Mouse (Mus musculus): ENCODE results near the gene Olfr656. TPM values are rescaled to one million over a fixed set of nuclear protein-coding genes. Genes with fewer than 3 reads are reported as not detected.

Gene Olfr656
- polyA plus RNA-seq (2012; ENCODE audit: insufficient read depth, insufficient read length, missing spikeins): not detected in 2 replicates

DNA sequence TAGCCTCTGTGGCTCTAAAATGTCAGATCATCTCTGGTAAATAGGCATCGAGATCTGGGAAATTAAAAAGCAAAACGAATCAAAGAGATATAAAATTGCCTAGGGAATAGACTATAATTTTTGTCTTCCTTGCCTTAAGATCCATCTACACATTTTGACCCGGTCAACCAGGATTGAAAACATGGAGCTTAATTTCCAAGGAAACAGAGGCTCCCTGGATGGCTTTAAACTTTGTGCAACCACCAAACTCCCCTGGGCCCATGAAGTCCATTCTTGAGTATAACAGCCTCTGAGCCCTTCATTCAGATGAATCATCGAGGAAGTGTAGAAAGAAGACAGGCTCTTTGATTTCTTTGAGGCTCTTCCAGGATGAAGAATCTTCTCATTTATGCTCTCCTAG is at the start of gene Olfr656:
TSS of gene Olfr656 (plus strand) at position 301 of the 400 bp plus-strand sequence.
- no peak within 1 kb of the TSS for H3K27ac ChIP-seq (ENCODE audit: insufficient read depth, low read depth, low read length)
- TF ChIP-seq CTCF (IDR thresholded peaks at IDR 0.05; ENCODE audit: low read depth, low read length) (no peak), POLR2A (IDR thresholded peaks at IDR 0.05; ENCODE audit: borderline replicate concordance, low read depth, low read length) (no peak)
- H3K4me1 ChIP-seq (ENCODE audit: control insufficient read depth, insufficient read depth, low read length): no peaks in the 10 kb centered on the region
- H3K4me3 ChIP-seq (ENCODE audit: insufficient read depth, low read length): no peak within 1 kb of the TSS

DNA sequence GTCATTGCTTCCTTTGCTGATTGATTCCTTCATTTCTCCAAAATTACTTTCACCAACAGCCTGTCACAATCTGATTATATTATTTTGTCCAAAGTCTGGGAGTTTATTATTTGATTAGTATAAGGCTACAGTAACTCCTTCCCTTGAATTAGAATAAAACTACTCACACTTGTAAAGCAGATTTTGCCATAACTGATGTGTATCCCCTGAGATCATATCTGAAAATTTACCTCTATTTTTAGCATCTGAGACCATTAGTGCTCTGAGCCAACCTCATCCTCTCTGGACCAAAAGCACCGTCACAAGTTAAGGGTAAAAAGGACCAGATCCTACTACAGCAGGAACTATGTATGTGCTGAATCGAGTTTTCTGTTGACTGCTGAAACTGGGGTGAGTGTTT is 36.7 kb upstream of the Olfr656 start, which contains the start of gene Olfr653:
TSS of gene Olfr653 (plus strand) at position 301 of the 400 bp plus-strand sequence.
- Histone ChIP-seq H3K4me3 (ENCODE audit: insufficient read depth, low read length) (no peak within 1 kb of the TSS), H3K27ac (ENCODE audit: insufficient read depth, low read depth, low read length) (no peak within 1 kb of the TSS)
- TF ChIP-seq POLR2A (IDR thresholded peaks at IDR 0.05; ENCODE audit: borderline replicate concordance, low read depth, low read length) (no peak), CTCF (IDR thresholded peaks at IDR 0.05; ENCODE audit: low read depth, low read length) (no peak)

DNA sequence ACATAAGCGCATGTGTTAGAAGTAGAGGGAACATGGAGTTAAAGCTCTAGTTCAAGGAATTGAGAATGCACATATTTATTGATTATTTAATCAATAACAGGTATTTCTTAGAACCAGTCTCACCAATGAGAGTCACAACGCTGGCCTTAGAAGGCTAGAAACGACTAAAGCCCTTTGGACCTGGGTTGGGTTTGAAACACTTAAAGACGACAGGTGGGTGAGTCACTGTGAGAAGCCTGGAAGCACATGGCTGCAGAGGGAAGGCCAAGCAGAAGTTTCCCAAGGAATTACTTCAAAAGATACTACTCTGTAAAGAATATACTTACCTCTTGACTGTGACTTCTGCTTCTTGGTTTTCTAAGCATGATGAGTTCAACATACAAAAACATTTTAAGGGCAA is 32.9 kb upstream of the Olfr656 start:
- Histone ChIP-seq H3K4me1 (ENCODE audit: control insufficient read depth, insufficient read depth, low read length) (no peaks in the 10 kb centered on the region), H3K4me3 (ENCODE audit: insufficient read depth, low read length) (no peak overlapping the region), H3K27ac (ENCODE audit: insufficient read depth, low read depth, low read length) (no peak overlapping the region)
- TF ChIP-seq POLR2A (IDR thresholded peaks at IDR 0.05; ENCODE audit: borderline replicate concordance, low read depth, low read length) (no peak), CTCF (IDR thresholded peaks at IDR 0.05; ENCODE audit: low read depth, low read length) (no peak)

More for the DNA sequence above, 36.7 kb upstream of the Olfr656 start, which contains the start of gene Olfr653:
- H3K4me1 ChIP-seq (ENCODE audit: control insufficient read depth, insufficient read depth, low read length): no peaks in the 10 kb centered on the region

DNA sequence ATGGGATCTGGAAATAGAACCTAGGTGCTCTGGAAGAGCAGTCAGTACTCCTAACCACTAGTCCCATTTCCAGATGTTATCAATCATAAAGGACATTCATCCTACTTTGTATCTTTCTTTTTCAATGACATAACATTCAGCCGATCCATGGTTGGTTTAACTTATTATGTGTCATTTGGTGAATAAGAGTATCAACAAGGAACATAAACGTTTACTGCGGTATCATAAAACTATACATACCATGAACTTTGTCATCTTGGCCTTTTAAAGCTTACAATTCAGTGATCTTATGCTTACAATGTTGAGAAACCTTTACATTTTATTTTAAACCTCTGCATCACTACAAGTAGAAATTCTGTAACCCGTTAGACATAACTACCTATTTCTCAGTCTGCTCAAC is 32.3 kb upstream of the Olfr656 start:
- H3K4me1 ChIP-seq (ENCODE audit: control insufficient read depth, insufficient read depth, low read length): no peaks in the 10 kb centered on the region
- H3K27ac ChIP-seq (ENCODE audit: insufficient read depth, low read depth, low read length): no peak overlapping the region

DNA sequence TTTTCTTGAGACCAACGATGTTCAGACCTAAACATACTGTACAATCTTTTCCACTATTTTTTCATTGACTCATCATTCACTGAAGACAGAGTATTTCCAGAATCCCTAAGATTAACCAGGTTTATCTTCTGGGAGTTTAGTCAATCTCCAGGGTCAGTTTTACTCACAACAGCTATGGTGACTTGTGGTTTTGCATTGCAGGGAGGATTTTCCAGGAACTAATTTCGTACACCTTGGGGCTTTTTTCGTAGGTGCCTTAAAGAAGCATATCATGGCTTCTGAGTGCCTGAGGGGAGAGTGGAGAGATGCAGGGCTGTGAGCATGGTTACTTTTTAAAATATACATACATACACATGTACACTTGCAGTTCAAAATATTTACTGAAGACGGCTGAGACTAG is 27.0 kb upstream of the Olfr656 start, which contains the start of gene Olfr654:
TSS of gene Olfr654 (plus strand) at position 301 of the 400 bp plus-strand sequence.
- Histone ChIP-seq H3K4me1 (ENCODE audit: control insufficient read depth, insufficient read depth, low read length) (no peaks in the 10 kb centered on the region), H3K27ac (ENCODE audit: insufficient read depth, low read depth, low read length) (no peak within 1 kb of the TSS), H3K4me3 (ENCODE audit: insufficient read depth, low read length) (no peak within 1 kb of the TSS)
- TF ChIP-seq POLR2A (IDR thresholded peaks at IDR 0.05; ENCODE audit: borderline replicate concordance, low read depth, low read length) (no peak), CTCF (IDR thresholded peaks at IDR 0.05; ENCODE audit: low read depth, low read length) (no peak)

More for the DNA sequence above, 32.3 kb upstream of the Olfr656 start:
- H3K4me3 ChIP-seq (ENCODE audit: insufficient read depth, low read length): no peak overlapping the region
- TF ChIP-seq CTCF (IDR thresholded peaks at IDR 0.05; ENCODE audit: low read depth, low read length) (no peak), POLR2A (IDR thresholded peaks at IDR 0.05; ENCODE audit: borderline replicate concordance, low read depth, low read length) (no peak)

DNA sequence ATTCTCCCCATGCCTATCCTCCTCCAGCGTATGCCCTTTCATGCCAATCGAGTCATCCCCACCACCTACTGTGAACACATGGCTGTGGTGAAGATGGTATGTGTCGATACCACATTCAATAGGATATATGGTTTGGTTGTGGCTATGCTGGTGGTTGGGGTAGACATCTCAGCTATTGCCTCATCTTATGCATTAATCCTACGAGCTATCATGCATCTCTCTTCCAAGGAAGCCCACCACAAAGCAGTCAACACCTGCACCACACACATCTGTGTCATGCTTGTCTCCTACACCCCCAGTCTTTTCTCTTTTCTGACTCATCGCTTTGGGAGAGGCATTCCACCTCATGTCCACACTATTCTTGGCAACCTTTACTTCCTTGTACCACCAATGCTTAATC is 25.5 kb upstream of the Olfr656 start:
- no peak for TF ChIP-seq POLR2A (IDR thresholded peaks at IDR 0.05; ENCODE audit: borderline replicate concordance, low read depth, low read length)
- no peak for TF ChIP-seq CTCF (IDR thresholded peaks at IDR 0.05; ENCODE audit: low read depth, low read length)
- Histone ChIP-seq H3K27ac (ENCODE audit: insufficient read depth, low read depth, low read length) (no peak overlapping the region), H3K4me3 (ENCODE audit: insufficient read depth, low read length) (no peak overlapping the region)

DNA sequence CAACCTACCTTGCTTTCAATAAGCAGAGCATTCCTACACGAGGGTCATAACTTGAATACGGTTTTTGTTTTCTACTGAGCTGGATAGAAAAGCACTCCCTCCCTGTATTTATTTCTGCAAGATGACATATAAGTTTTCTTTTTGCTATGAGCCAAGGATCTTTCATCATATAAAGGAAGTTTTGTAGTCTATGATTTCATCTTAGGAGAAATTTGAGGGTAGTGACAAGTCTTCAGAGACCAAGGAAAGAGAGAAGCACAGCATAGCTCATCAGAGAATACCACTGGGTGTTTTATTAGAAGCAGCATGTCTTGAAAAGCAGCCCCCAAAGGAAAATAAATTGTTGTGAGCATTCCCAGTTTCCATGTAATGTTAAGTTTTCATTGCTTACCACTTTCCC is 12.1 kb upstream of the Olfr656 start, which contains the start of gene Olfr655:
TSS of gene Olfr655 (minus strand) at position 101 of the 400 bp plus-strand sequence.
- no peak for TF ChIP-seq POLR2A (IDR thresholded peaks at IDR 0.05; ENCODE audit: borderline replicate concordance, low read depth, low read length)
- no peak for TF ChIP-seq CTCF (IDR thresholded peaks at IDR 0.05; ENCODE audit: low read depth, low read length)
- no peak within 1 kb of the TSS for H3K4me3 ChIP-seq (ENCODE audit: insufficient read depth, low read length)
- no peaks in the 10 kb centered on the region for H3K4me1 ChIP-seq (ENCODE audit: control insufficient read depth, insufficient read depth, low read length)
- no peak within 1 kb of the TSS for H3K27ac ChIP-seq (ENCODE audit: insufficient read depth, low read depth, low read length)

More for the DNA sequence above, 25.5 kb upstream of the Olfr656 start:
- no peaks in the 10 kb centered on the region for H3K4me1 ChIP-seq (ENCODE audit: control insufficient read depth, insufficient read depth, low read length)

DNA sequence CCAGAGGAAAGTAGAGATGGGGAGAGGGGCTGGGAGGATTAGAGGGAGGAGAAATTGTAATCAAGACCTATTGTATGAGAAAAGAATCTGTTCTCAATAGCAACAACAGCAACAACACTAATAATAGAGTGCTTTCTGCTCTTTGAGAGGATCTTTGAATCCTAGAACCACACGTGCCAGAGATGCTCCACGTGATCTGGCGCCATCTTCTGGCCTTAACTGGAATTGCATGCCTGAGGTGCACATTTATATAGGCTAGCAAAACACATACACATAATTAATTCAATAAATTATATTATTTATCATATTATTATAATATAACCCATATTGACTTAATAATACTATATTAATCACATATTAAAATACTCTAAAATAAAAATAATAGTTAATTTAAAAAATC is 10.6 kb upstream of the Olfr656 start:
- TF ChIP-seq POLR2A (IDR thresholded peaks at IDR 0.05; ENCODE audit: borderline replicate concordance, low read depth, low read length) (no peak), CTCF (IDR thresholded peaks at IDR 0.05; ENCODE audit: low read depth, low read length) (peak; percentile 60)

DNA sequence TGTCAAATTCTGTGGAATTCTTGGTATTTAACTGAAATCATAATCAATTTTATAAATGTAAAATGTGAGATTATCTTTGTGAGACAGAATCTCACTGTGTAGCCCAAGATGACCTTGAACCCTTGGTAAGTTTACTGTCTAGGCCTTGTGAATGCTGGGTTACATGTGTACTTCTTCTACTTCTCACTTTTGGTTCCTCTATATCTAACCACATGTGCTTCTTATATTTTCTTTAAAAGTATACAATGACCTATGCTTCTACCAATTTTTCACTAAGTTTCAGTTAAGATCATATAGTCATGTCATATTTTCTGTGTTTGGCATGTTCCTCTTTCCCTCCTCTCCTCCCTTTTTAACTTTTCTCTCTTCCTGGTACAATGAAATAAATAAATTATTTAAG is 9.0 kb upstream of the Olfr656 start:
- H3K4me1 ChIP-seq (ENCODE audit: control insufficient read depth, insufficient read depth, low read length): no peaks in the 10 kb centered on the region
- TF ChIP-seq CTCF (IDR thresholded peaks at IDR 0.05; ENCODE audit: low read depth, low read length) (no peak), POLR2A (IDR thresholded peaks at IDR 0.05; ENCODE audit: borderline replicate concordance, low read depth, low read length) (no peak)
- no peak overlapping the region for H3K4me3 ChIP-seq (ENCODE audit: insufficient read depth, low read length)
- H3K27ac ChIP-seq (ENCODE audit: insufficient read depth, low read depth, low read length): no peak overlapping the region

More for the DNA sequence above, 10.6 kb upstream of the Olfr656 start:
- Histone ChIP-seq H3K4me1 (ENCODE audit: control insufficient read depth, insufficient read depth, low read length) (no peaks in the 10 kb centered on the region), H3K27ac (ENCODE audit: insufficient read depth, low read depth, low read length) (no peak overlapping the region), H3K4me3 (ENCODE audit: insufficient read depth, low read length) (no peak overlapping the region)

DNA sequence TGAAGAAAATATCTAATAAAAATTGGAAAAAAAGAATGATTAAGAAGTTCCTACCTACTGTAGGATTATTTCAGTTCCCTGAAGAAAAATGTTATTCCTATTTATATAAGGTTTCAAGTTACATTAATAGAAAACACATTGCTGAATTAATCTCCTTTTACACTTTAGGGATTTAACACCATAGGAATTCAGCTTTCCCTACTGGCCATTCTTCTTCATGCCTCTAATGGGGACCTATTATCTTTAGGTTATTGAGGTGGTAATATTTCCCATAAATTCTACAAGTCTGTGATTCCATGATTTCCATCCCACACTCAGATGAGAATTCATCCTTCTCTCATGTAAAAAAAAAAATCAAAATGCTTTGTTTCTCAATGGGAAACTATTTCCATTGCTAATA is 10.7 kb downstream of the Olfr656 start, which contains the start of gene Olfr657:
TSS of gene Olfr657 (plus strand) at position 301 of the 400 bp plus-strand sequence.
- no peaks in the 10 kb centered on the region for H3K4me1 ChIP-seq (ENCODE audit: control insufficient read depth, insufficient read depth, low read length)
- no peak for TF ChIP-seq CTCF (IDR thresholded peaks at IDR 0.05; ENCODE audit: low read depth, low read length)
- no peak for TF ChIP-seq POLR2A (IDR thresholded peaks at IDR 0.05; ENCODE audit: borderline replicate concordance, low read depth, low read length)
- H3K27ac ChIP-seq (ENCODE audit: insufficient read depth, low read depth, low read length): no peak within 1 kb of the TSS
- H3K4me3 ChIP-seq (ENCODE audit: insufficient read depth, low read length): no peak within 1 kb of the TSS

Data from bone marrow macrophage, adult 2 months (primary cell).